Mouse (Mus musculus) cerebellum, adult 2 months (tissue): ENCODE data around the gene Chrm3.

ENCODE experiments used
- CTCF ChIP-seq: fragments of 200-500 bp; IDR thresholded peaks from 2 replicates; pipeline ENCODE4 v1.5.1; 2011; ENCODE audit warnings: low read depth, mild to moderate bottlenecking, control low read depth, low read length, moderate library complexity, borderline replicate concordance; ENCODE audit not compliant: insufficient read depth
- POLR2A ChIP-seq: fragments of 200-500 bp; IDR thresholded peaks from 2 replicates; pipeline ENCODE4 v1.6.1; 2011; ENCODE audit warnings: low read length, control low read depth, borderline replicate concordance; ENCODE audit not compliant: insufficient read depth

GRCm38 (mm10) chr13:10002916-10003315, 357.7 kb downstream of the Chrm3 start:
- TF ChIP-seq CTCF (no peak), POLR2A (no peak)
